Mouse (Mus musculus): Measurements from ENCODE around the gene Ampd2. TPM values are rescaled to one million over a fixed set of nuclear protein-coding genes. Genes with fewer than 3 reads are reported as not detected.

The Ampd2 gene
- polyA plus RNA-seq, 1 experiment = 16.6 TPM

DNA sequence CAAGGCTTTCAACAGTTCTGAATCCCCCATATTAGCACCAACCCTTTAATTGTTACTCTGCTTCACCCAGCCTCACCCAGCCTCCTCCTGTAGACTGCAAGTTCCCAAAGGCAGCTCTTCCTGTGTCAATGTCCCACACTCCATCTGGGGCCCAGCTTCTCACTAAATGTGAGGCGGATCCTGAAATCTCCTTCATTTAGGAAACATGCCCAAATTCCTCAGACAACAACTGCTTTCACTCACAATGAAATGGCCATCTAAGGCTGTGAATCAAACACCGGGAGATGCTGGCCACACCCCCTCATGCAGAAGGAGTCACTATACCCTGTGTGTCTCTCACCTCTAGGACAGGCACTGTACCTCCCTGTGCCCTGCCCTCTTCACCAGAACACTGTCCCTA, 3.5 kb upstream of the Ampd2 start:
- H3K4me3 ChIP-seq (ENCODE audit: control insufficient read depth, low read depth, low read length) = no peak overlapping the region
- no peak overlapping the region for H3K27ac ChIP-seq (ENCODE audit: control insufficient read depth, insufficient read depth, low read depth, low read length)
- H3K4me1 ChIP-seq (ENCODE audit: control insufficient read depth, insufficient read depth, low read length) = peaks cover 21% of the 10 kb centered on the region
- TF ChIP-seq POLR2A (IDR thresholded peaks at IDR 0.05; ENCODE audit: control insufficient read depth, low read depth, low read length) = no peak
- TF ChIP-seq CTCF (IDR thresholded peaks at IDR 0.05; ENCODE audit: control insufficient read depth, insufficient read depth, insufficient replicate concordance, low read depth, low read length) = no peak
- no peaks in the 10 kb centered on the region for H3K36me3 ChIP-seq (ENCODE audit: control insufficient read depth, insufficient read depth, low read length)
- no peaks in the 10 kb centered on the region for H3K27me3 ChIP-seq (ENCODE audit: control insufficient read depth, insufficient read depth, low read length)

DNA sequence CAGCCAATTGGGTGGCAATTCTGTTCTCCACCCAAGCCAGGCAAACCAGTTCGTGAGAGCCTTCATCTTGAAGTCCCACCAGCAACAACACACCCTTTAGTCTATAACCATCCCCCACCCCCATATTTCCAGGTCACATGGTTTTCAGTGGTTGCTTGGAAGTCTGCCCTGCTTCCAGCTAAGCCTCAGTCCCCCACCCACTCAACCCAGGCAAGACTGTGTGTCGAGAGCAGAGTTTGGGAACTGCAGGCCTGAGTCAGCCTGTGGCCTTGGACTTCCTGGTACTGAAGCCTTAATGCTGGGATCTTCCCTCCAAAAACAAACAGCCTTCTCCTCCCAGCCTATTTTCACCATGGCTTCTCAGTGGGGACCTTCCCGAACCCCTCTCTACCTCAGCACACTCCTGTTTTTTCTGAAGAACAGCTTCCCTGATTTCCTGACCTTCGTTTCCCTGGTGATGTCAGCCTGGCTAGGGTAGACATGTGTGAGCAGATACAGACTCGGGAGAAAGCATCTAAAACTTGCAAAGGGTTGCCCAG, 2.5 kb upstream of the Ampd2 start:
- H3K4me3 ChIP-seq (ENCODE audit: control insufficient read depth, low read depth, low read length) = peak overlapping the region; percentile 24
- no peak overlapping the region; the same call in 1 of the 2 replicates for H3K27ac ChIP-seq (ENCODE audit: control insufficient read depth, insufficient read depth, low read depth, low read length)

DNA sequence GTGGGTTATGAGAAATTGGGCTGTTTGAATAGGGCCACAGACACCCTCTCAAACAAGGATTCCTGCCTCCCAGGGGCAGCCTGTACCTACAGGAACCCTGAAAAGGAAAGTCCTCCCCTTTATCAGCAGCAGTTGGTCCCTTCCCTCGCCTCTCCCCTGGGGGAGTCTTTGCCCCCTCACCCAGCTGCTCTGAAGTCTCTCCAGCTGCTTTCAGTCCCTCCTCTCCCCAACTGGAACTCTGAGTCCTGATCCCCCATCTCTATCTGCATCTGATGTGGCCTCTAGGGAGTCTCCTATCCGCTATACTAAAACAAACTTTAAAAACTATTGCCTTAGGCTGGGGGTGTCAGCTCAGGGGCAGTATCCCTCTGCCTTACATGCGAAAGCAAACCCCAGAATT, 878 bp upstream of the Ampd2 start:
- no peak overlapping the region for H3K27ac ChIP-seq (ENCODE audit: control insufficient read depth, insufficient read depth, low read depth, low read length)

More for the DNA sequence above, 2.5 kb upstream of the Ampd2 start:
- TF ChIP-seq POLR2A (IDR thresholded peaks at IDR 0.05; ENCODE audit: control insufficient read depth, low read depth, low read length) = no peak
- TF ChIP-seq CTCF (IDR thresholded peaks at IDR 0.05; ENCODE audit: control insufficient read depth, insufficient read depth, insufficient replicate concordance, low read depth, low read length) = no peak
- Histone ChIP-seq H3K27me3 (ENCODE audit: control insufficient read depth, insufficient read depth, low read length) (no peaks in the 10 kb centered on the region), H3K36me3 (ENCODE audit: control insufficient read depth, insufficient read depth, low read length) (no peaks in the 10 kb centered on the region), H3K4me1 (ENCODE audit: control insufficient read depth, insufficient read depth, low read length) (peaks cover 24% of the 10 kb centered on the region)

GRCm38 (mm10) chr3:108085721-108086469, 556 bp downstream of the Ampd2 start:
- H3K4me3 ChIP-seq (ENCODE audit: control insufficient read depth, low read depth, low read length) = peak overlapping the region; percentile 90
- H3K4me1 ChIP-seq (ENCODE audit: control insufficient read depth, insufficient read depth, low read length) = peaks cover 24% of the 10 kb centered on the region
- TF ChIP-seq CTCF (IDR thresholded peaks at IDR 0.05; ENCODE audit: control insufficient read depth, insufficient read depth, insufficient replicate concordance, low read depth, low read length) (no peak), POLR2A (IDR thresholded peaks at IDR 0.05; ENCODE audit: control insufficient read depth, low read depth, low read length) (no peak)
- peak overlapping the region; percentile 92 for H3K27ac ChIP-seq (ENCODE audit: control insufficient read depth, insufficient read depth, low read depth, low read length)
- no peaks in the 10 kb centered on the region for H3K36me3 ChIP-seq (ENCODE audit: control insufficient read depth, insufficient read depth, low read length)
- H3K27me3 ChIP-seq (ENCODE audit: control insufficient read depth, insufficient read depth, low read length) = no peaks in the 10 kb centered on the region

More for the DNA sequence above, 878 bp upstream of the Ampd2 start:
- Histone ChIP-seq H3K4me1 (ENCODE audit: control insufficient read depth, insufficient read depth, low read length) (peaks cover 24% of the 10 kb centered on the region), H3K27me3 (ENCODE audit: control insufficient read depth, insufficient read depth, low read length) (no peaks in the 10 kb centered on the region), H3K36me3 (ENCODE audit: control insufficient read depth, insufficient read depth, low read length) (no peaks in the 10 kb centered on the region), H3K4me3 (ENCODE audit: control insufficient read depth, low read depth, low read length) (no peak overlapping the region)
- TF ChIP-seq POLR2A (IDR thresholded peaks at IDR 0.05; ENCODE audit: control insufficient read depth, low read depth, low read length) = no peak
- TF ChIP-seq CTCF (IDR thresholded peaks at IDR 0.05; ENCODE audit: control insufficient read depth, insufficient read depth, insufficient replicate concordance, low read depth, low read length) = no peak

GRCm38 (mm10) chr3:108085281-108085720, 1.1 kb downstream of the Ampd2 start:
- TF ChIP-seq CTCF (IDR thresholded peaks at IDR 0.05; ENCODE audit: control insufficient read depth, insufficient read depth, insufficient replicate concordance, low read depth, low read length) (no peak), POLR2A (IDR thresholded peaks at IDR 0.05; ENCODE audit: control insufficient read depth, low read depth, low read length) (no peak)
- Histone ChIP-seq H3K27me3 (ENCODE audit: control insufficient read depth, insufficient read depth, low read length) (no peaks in the 10 kb centered on the region), H3K4me1 (ENCODE audit: control insufficient read depth, insufficient read depth, low read length) (peaks cover 24% of the 10 kb centered on the region), H3K4me3 (ENCODE audit: control insufficient read depth, low read depth, low read length) (peak overlapping the region; percentile 90), H3K27ac (ENCODE audit: control insufficient read depth, insufficient read depth, low read depth, low read length) (peak overlapping the region; percentile 73), H3K36me3 (ENCODE audit: control insufficient read depth, insufficient read depth, low read length) (no peaks in the 10 kb centered on the region)

DNA sequence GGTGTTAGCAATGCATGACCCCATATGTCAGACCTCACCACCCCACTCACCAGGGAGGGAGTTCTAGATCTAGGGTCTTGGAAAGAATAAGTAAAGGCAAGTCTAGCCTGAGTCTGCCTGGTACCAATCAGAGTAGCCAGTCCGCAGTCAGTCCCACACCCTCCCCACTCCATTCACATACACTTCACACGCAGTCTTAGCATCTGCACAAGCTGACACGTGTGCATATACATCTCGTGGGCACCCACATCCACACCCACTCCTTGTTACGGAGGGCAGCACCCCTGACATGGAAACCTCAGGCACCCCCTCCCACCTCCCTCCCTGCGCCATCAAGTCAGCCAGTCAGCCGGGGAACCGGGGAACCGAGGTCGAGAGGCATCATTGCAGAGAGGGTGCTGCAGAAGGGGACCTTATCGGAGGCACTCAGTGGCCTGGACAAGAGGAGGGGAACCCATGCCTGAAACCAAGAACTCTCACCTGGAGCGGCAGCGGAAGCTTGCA, 1.6 kb downstream of the Ampd2 start:
- Histone ChIP-seq H3K4me1 (ENCODE audit: control insufficient read depth, insufficient read depth, low read length) (peaks cover 24% of the 10 kb centered on the region), H3K4me3 (ENCODE audit: control insufficient read depth, low read depth, low read length) (peak overlapping the region; percentile 90), H3K36me3 (ENCODE audit: control insufficient read depth, insufficient read depth, low read length) (no peaks in the 10 kb centered on the region), H3K27ac (ENCODE audit: control insufficient read depth, insufficient read depth, low read depth, low read length) (no peak overlapping the region; the same call in 1 of the 2 replicates), H3K27me3 (ENCODE audit: control insufficient read depth, insufficient read depth, low read length) (no peaks in the 10 kb centered on the region)
- no peak for TF ChIP-seq POLR2A (IDR thresholded peaks at IDR 0.05; ENCODE audit: control insufficient read depth, low read depth, low read length)
- no peak for TF ChIP-seq CTCF (IDR thresholded peaks at IDR 0.05; ENCODE audit: control insufficient read depth, insufficient read depth, insufficient replicate concordance, low read depth, low read length)

GRCm38 (mm10) chr3:108083904-108084407, 2.5 kb downstream of the Ampd2 start:
- Histone ChIP-seq H3K36me3 (ENCODE audit: control insufficient read depth, insufficient read depth, low read length) (no peaks in the 10 kb centered on the region), H3K27ac (ENCODE audit: control insufficient read depth, insufficient read depth, low read depth, low read length) (no peak overlapping the region), H3K27me3 (ENCODE audit: control insufficient read depth, insufficient read depth, low read length) (no peaks in the 10 kb centered on the region), H3K4me1 (ENCODE audit: control insufficient read depth, insufficient read depth, low read length) (peaks cover 24% of the 10 kb centered on the region), H3K4me3 (ENCODE audit: control insufficient read depth, low read depth, low read length) (no peak overlapping the region)
- no peak for TF ChIP-seq POLR2A (IDR thresholded peaks at IDR 0.05; ENCODE audit: control insufficient read depth, low read depth, low read length)
- TF ChIP-seq CTCF (IDR thresholded peaks at IDR 0.05; ENCODE audit: control insufficient read depth, insufficient read depth, insufficient replicate concordance, low read depth, low read length) = no peak

Data from testis, adult 2 months (tissue).